Mouse (Mus musculus) embryonic stem cell, embryonic (primary cell): ENCODE data around the gene Slc26a3.

Source experiments
- CTCF ChIA-PET, 4 experiments: fragments of 300-600 bp in 2 of 4; fragments of 350-600 bp in 2 of 4; sonication (Branson Sonifier 250); formaldehyde crosslinking; loops; one replicate each; lab custom pipeline; 2022; ENCODE audit warnings: inconsistent platforms in 2 of 4; lab: Charles Lee
- POLR2A ChIA-PET, 4 experiments: fragments of 300-600 bp in 2 of 4; fragments of 350-600 bp in 2 of 4; sonication (Branson Sonifier 250); formaldehyde crosslinking; loops; one replicate each; lab custom pipeline; 2022; ENCODE audit warnings: antibody characterized with exemption in 4 of 4, inconsistent platforms in 1 of 4; lab: Charles Lee

Slc26a3 gene

GRCm38 (mm10) chr12:31499314-31500131 is 108.9 kb downstream of the Slc26a3 start, which contains the start of gene Cbll1:
Gene Cbll1, minus strand, starts transcription at chr12:31499616.
- ChIA-PET CTCF (interaction anchor here in 1 of 4 experiments (1.9 kb wide), 1 partner anchor 427 kb away, joined by 6 read pairs; no protein-coding TSS in a partner anchor), POLR2A (interaction anchor here in 3 of 4 experiments (0.6 to 3.8 kb wide), 34 partner anchors 10 to 1342 kb away, joined by 3 to 37 read pairs (median 4); partner anchors contain the start of genes Hbp1 (in 3 of the 3), Bcap29 (in 1 of the 3) and Dld (in 1 of the 3))

GRCm38 (mm10) chr12:31500196-31500595 is 109.5 kb downstream of the Slc26a3 start:
- ChIA-PET POLR2A (interaction anchor here in 2 of 4 experiments (0.7 to 3.8 kb wide), 21 partner anchors 9 to 452 kb away, joined by 3 to 37 read pairs (median 4); partner anchors contain the start of genes Hbp1 (in 2 of the 2), Bcap29 (in 1 of the 2) and Dld (in 1 of the 2)), CTCF (interaction anchor here in 2 of 4 experiments (0.8 to 1.9 kb wide), 2 partner anchors 11 to 427 kb away, joined by 3 to 6 read pairs; no protein-coding TSS in a partner anchor)

- CTCF ChIA-PET: no interaction called here
Measured at GRCm38 (mm10) chr12:31501266-31501665, 110.6 kb downstream of the Slc26a3 start.

GRCm38 (mm10) chr12:31503211-31503610 is 112.5 kb downstream of the Slc26a3 start:
- ChIA-PET CTCF (no interaction called here), POLR2A (no interaction called here)

More at GRCm38 (mm10) chr12:31501266-31501665, 110.6 kb downstream of the Slc26a3 start:
- POLR2A ChIA-PET: interaction anchor here in 3 of 4 experiments (0.6 to 2.8 kb wide), 8 partner anchors 18 to 449 kb away, joined by 3 to 37 read pairs (median 4); partner anchors contain the start of gene Hbp1 (in 2 of the 3)

- POLR2A ChIA-PET: no interaction called here
Measured at GRCm38 (mm10) chr12:31507718-31508364, 117.2 kb downstream of the Slc26a3 start.

GRCm38 (mm10) chr12:31508496-31508895 is 117.8 kb downstream of the Slc26a3 start:
- ChIA-PET POLR2A (interaction anchor here in 1 of 4 experiments (1.5 kb wide), 1 partner anchor 9 kb away, joined by 5 read pairs; the partner anchor contains the start of gene Cbll1), CTCF (interaction anchor here in 2 of 4 experiments (0.7 to 1.9 kb wide), 3 partner anchors 211 to 419 kb away, joined by 3 to 8 read pairs (median 4); no protein-coding TSS in a partner anchor)

More at GRCm38 (mm10) chr12:31507718-31508364, 117.2 kb downstream of the Slc26a3 start:
- CTCF ChIA-PET: interaction anchor here in 2 of 4 experiments (1.0 to 2.5 kb wide), 3 partner anchors 212 to 419 kb away, joined by 8 to 12 read pairs (median 8); no protein-coding TSS in a partner anchor

GRCm38 (mm10) chr12:31511218-31511617 is 120.5 kb downstream of the Slc26a3 start:
- CTCF ChIA-PET: no interaction called here
- POLR2A ChIA-PET: no interaction called here

GRCm38 (mm10) chr12:31512634-31513411 is 122.2 kb downstream of the Slc26a3 start:
- POLR2A ChIA-PET: interaction anchor here in 1 of 4 experiments (1.1 kb wide), 1 partner anchor 121 kb away, joined by 3 read pairs; no protein-coding TSS in a partner anchor
- CTCF ChIA-PET: interaction anchor here in 1 of 4 experiments (1.0 kb wide), 1 partner anchor 207 kb away, joined by 3 read pairs; no protein-coding TSS in a partner anchor

GRCm38 (mm10) chr12:31513724-31514503 is 123.2 kb downstream of the Slc26a3 start:
- ChIA-PET CTCF (interaction anchor here in 1 of 4 experiments (1.1 kb wide), 1 partner anchor 413 kb away, joined by 3 read pairs; no protein-coding TSS in a partner anchor), POLR2A (interaction anchor here in 2 of 4 experiments (0.6 to 1.2 kb wide), 3 partner anchors 13 to 120 kb away, joined by 3 read pairs; no protein-coding TSS in a partner anchor)

- ChIA-PET CTCF (no interaction called here), POLR2A (interaction anchor here in 1 of 4 experiments (2.1 kb wide), 1 partner anchor 12 kb away, joined by 6 read pairs; no protein-coding TSS in a partner anchor)
Measured at GRCm38 (mm10) chr12:31520119-31520518, 129.4 kb downstream of the Slc26a3 start.

GRCm38 (mm10) chr12:31521371-31521770 is 130.7 kb downstream of the Slc26a3 start:
- ChIA-PET POLR2A (no interaction called here), CTCF (no interaction called here)
